Mouse (Mus musculus): ENCODE measurements around the gene Vdac1. TPM values are rescaled to one million over a fixed set of nuclear protein-coding genes. Genes with fewer than 3 reads are reported as not detected.
A peak's percentile ranks its signal among the peaks of the same experiment; 100 is the strongest.

Gene Vdac1
- polyA plus RNA-seq, 1 experiment from 2014 or later: 427 TPM

DNA sequence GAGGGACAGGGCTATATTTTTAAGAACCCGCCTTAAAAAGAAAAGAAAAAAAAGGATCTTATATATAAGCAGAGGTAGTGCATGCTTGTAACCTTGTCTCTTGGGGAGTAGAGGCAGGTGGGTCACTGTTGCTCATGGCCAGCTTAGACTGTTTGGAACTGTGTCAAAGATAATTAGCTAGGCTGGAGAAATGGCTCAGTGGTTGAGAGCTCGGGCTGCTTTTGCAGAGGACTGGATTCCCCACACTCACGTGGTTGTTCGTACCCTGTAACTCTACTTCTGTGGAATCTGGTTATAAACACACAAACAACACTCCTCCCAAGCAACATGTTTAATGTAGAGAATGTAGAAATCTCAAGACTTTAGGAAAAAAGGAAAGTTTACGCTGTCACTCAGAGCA lies 43.5 kb downstream of the Vdac1 start:
- Histone ChIP-seq H3K4me3 (ENCODE audit: low read length) (no peak overlapping the region), H3K4me2 (replicated peaks; ENCODE audit: low read depth, low read length) (no peak overlapping the region), H3K4me1 (ENCODE audit: insufficient read depth, low read length) (peaks cover 25% of the 10 kb centered on the region), H3K27me3 (ENCODE audit: insufficient read depth, low read length) (no peaks in the 10 kb centered on the region), H3K9ac (replicated peaks; ENCODE audit: low read length) (no peak overlapping the region), H3K36me3 (ENCODE audit: insufficient read depth, low read length) (peaks cover 49% of the 10 kb centered on the region), H3K27ac (ENCODE audit: low read length) (no peak overlapping the region), H3K9me3 (ENCODE audit: low read length) (no peaks in the 10 kb centered on the region)
- 84% methylated on average over 5 of the region's 5 CpGs for WGBS
- no peak for ATAC-seq (ENCODE audit: low FRiP score, low TSS enrichment)

DNA sequence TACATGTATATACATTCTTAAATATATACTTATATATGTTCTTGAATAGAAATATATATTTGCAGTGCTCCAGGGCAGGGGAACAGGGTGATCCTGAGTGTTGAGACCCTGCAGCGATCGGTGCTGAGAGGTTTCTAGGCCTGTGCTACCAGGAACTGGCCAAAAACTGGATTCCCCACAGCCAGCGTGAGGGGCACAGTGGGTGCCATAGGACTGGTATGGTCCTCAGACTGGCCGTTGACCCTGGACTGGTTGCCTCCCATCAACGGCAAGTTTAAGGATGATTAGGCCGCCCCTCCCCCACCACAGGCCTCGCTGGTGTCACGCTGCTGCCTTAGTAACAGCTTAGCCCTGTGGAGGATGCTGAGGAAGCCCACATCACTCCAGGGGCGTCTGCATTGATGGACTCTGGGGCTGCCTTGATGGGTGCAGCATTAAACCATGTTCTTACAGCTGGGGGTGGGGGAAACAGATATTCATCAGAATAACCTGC lies 44.6 kb downstream of the Vdac1 start:
- Histone ChIP-seq H3K4me2 (replicated peaks; ENCODE audit: low read depth, low read length) (no peak overlapping the region), H3K4me1 (ENCODE audit: insufficient read depth, low read length) (peaks cover 20% of the 10 kb centered on the region), H3K27ac (ENCODE audit: low read length) (no peak overlapping the region), H3K4me3 (ENCODE audit: low read length) (no peak overlapping the region), H3K9ac (replicated peaks; ENCODE audit: low read length) (no peak overlapping the region), H3K36me3 (ENCODE audit: insufficient read depth, low read length) (peaks cover 52% of the 10 kb centered on the region), H3K27me3 (ENCODE audit: insufficient read depth, low read length) (no peaks in the 10 kb centered on the region), H3K9me3 (ENCODE audit: low read length) (no peaks in the 10 kb centered on the region)
- WGBS: 71% methylated on average over 9 of the region's 9 CpGs
- ATAC-seq (ENCODE audit: low FRiP score, low TSS enrichment): no peak

DNA sequence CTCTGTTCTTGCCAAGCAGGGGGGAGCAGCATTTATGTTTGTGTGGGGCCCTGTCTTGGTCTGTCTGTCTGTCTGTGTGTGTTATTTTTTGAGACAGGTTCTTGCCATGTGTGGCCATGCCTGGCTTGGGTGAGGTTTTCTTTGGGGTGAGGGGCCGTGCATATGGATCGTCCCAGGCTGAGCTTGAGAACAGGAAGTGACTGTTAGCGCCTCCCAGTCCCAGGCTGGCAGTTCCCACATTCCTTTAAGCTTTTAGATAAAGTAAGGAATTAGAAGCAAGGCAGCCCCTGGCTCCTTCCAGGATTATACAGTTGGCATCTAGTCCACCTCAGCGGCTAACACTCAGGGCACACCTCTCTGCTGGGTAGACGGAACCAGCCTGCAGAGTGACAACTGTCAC lies 48.7 kb downstream of the Vdac1 start:
- no peak overlapping the region for H3K9ac ChIP-seq (replicated peaks; ENCODE audit: low read length)
- 72% methylated on average over 5 of the region's 5 CpGs for WGBS
- H3K9me3 ChIP-seq (ENCODE audit: low read length): 0 out of 2 replicates have a peak, but pooled peaks cover 5% of the 10 kb centered on the region
- H3K27me3 ChIP-seq (ENCODE audit: insufficient read depth, low read length): no peaks in the 10 kb centered on the region
- H3K36me3 ChIP-seq (ENCODE audit: insufficient read depth, low read length): peaks cover 44% of the 10 kb centered on the region
- no peak overlapping the region for H3K27ac ChIP-seq (ENCODE audit: low read length)
- no peak overlapping the region for H3K4me3 ChIP-seq (ENCODE audit: low read length)
- no peaks in the 10 kb centered on the region for H3K4me1 ChIP-seq (ENCODE audit: insufficient read depth, low read length)
- H3K4me2 ChIP-seq (replicated peaks; ENCODE audit: low read depth, low read length): no peak overlapping the region
- no peak for ATAC-seq (ENCODE audit: low FRiP score, low TSS enrichment)

DNA sequence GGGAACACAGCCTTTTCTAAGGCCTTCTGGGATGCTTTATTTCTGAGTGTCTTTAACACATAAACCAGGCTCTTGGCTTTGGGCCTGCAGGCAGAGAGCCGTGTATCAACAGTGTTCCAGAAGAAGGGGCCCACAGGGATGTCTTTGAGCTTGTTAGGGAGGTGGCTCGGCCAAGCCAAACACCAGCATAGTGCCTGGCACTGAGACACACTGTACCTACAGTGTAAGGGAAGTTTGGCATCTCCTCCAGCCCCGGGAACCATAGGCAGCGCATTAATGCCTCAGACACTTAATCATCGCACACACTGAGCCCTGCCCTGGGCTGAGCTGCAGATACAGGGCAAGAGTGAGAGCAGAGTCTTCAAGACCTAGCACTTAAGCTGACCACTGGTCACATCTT lies 57.7 kb downstream of the Vdac1 start:
- Histone ChIP-seq H3K9ac (replicated peaks; ENCODE audit: low read length) (no peak overlapping the region), H3K36me3 (ENCODE audit: insufficient read depth, low read length) (no peaks in the 10 kb centered on the region), H3K9me3 (ENCODE audit: low read length) (no peaks in the 10 kb centered on the region), H3K27me3 (ENCODE audit: insufficient read depth, low read length) (no peaks in the 10 kb centered on the region), H3K4me3 (ENCODE audit: low read length) (no peak overlapping the region), H3K27ac (ENCODE audit: low read length) (no peak overlapping the region), H3K4me2 (replicated peaks; ENCODE audit: low read depth, low read length) (no peak overlapping the region), H3K4me1 (ENCODE audit: insufficient read depth, low read length) (peaks cover 22% of the 10 kb centered on the region)
- 79% methylated on average over 5 of the region's 5 CpGs for WGBS
- ATAC-seq (ENCODE audit: low FRiP score, low TSS enrichment): no peak

DNA sequence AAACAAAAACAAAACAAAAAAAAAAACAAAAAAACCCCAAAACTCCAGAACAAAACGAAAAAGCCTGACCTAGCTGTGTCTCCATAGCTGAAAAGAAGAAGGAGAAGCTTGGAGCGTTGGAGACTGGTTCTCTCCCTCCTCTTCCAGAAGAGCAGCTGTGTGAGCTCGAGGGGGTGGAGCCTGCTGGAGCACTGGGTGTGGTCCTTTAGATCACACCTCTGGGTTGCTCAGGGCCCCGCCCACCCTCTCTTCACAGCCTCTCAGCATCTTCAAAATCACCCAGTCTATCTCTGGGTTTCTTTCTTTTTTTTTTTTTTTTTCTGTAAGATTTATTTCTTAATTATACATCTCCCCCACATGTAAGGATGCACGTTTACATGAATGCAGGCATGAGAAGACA lies 58.6 kb downstream of the Vdac1 start:
- Histone ChIP-seq H3K36me3 (ENCODE audit: insufficient read depth, low read length) (no peaks in the 10 kb centered on the region), H3K27me3 (ENCODE audit: insufficient read depth, low read length) (no peaks in the 10 kb centered on the region), H3K4me1 (ENCODE audit: insufficient read depth, low read length) (peaks cover 24% of the 10 kb centered on the region), H3K4me3 (ENCODE audit: low read length) (no peak overlapping the region), H3K27ac (ENCODE audit: low read length) (no peak overlapping the region), H3K9ac (replicated peaks; ENCODE audit: low read length) (no peak overlapping the region), H3K4me2 (replicated peaks; ENCODE audit: low read depth, low read length) (no peak overlapping the region), H3K9me3 (ENCODE audit: low read length) (no peaks in the 10 kb centered on the region)
- no peak for ATAC-seq (ENCODE audit: low FRiP score, low TSS enrichment)
- WGBS: 43% methylated on average over 5 of the region's 5 CpGs

DNA sequence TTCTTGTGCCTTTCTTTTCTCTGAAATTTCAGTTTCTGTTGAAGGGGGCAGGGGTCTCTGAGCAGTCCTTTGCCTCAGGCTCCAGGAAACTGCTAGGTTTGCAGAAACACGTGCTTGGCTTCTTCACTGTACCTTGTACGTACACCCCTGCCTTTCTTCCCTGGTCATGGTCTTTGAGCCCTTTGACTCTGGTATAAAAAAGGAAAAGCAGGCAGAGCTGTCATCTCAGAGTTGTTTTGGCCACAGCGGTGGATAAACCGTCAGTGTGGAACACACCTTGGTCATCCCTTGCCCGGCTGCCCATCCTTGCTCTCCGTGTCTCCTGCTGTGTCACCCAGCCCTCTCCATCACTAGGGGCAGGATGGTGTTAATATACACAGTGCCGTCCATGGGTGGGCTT lies 59.2 kb downstream of the Vdac1 start:
- peaks cover 24% of the 10 kb centered on the region for H3K4me1 ChIP-seq (ENCODE audit: insufficient read depth, low read length)
- H3K4me2 ChIP-seq (replicated peaks; ENCODE audit: low read depth, low read length): no peak overlapping the region
- H3K9ac ChIP-seq (replicated peaks; ENCODE audit: low read length): no peak overlapping the region
- H3K27ac ChIP-seq (ENCODE audit: low read length): no peak overlapping the region; the same call in 1 of the 2 replicates
- WGBS: 58% methylated on average over 7 of the region's 7 CpGs
- H3K4me3 ChIP-seq (ENCODE audit: low read length): no peak overlapping the region
- ATAC-seq (ENCODE audit: low FRiP score, low TSS enrichment): no peak
- no peaks in the 10 kb centered on the region for H3K27me3 ChIP-seq (ENCODE audit: insufficient read depth, low read length)
- no peaks in the 10 kb centered on the region for H3K9me3 ChIP-seq (ENCODE audit: low read length)
- H3K36me3 ChIP-seq (ENCODE audit: insufficient read depth, low read length): no peaks in the 10 kb centered on the region

DNA sequence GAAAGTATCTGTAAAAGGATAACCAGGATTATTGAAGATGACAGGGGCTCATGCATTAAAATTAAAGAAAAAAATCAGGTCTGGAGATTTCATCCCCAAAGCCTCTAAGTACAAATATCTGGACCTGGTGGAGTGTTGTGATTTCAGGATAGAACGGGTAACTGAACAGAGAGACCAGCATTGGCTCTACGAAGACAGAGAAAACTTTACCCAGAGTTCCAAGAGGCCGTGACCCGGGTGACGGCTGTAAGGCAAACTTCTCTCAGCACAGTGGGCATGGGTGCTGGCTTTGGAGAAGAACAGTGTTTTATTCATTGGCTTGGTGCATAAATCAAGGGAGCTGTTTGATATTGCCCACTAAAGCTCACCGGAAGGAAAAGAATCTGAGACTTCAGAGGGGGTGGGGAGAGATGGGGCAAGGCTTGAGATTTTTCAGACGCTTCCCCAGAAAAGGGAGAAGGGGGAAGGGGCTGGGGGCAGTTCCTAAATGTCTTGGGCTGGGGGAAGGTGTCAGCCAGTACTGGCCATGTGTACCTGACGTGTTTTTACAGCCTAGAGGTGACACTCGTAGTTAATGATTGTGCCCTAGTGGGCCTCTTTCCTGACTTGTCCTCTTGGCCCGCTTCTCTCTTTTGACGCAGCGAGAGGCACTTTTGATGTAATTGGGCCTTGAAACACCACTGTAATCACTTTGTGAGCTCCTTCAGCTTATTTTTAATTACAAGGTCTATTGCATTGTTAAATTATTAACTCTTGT lies 59.8 kb downstream of the Vdac1 start:
- H3K4me2 ChIP-seq (replicated peaks; ENCODE audit: low read depth, low read length): 0 out of 2 replicates have a peak overlapping the region, but pooled peaks have one; percentile 16
- H3K4me3 ChIP-seq (ENCODE audit: low read length): no peak overlapping the region
- H3K9ac ChIP-seq (replicated peaks; ENCODE audit: low read length): no peak overlapping the region; the same call in 1 of the 2 replicates
- peaks cover 24% of the 10 kb centered on the region for H3K4me1 ChIP-seq (ENCODE audit: insufficient read depth, low read length)
- H3K36me3 ChIP-seq (ENCODE audit: insufficient read depth, low read length): no peaks in the 10 kb centered on the region
- WGBS: 28% methylated on average over 12 of the region's 12 CpGs
- no peaks in the 10 kb centered on the region for H3K27me3 ChIP-seq (ENCODE audit: insufficient read depth, low read length)
- ATAC-seq (ENCODE audit: low FRiP score, low TSS enrichment): peak; percentile 66
- peak overlapping the region; percentile 61; the same call in 1 of the 2 replicates for H3K27ac ChIP-seq (ENCODE audit: low read length)
- H3K9me3 ChIP-seq (ENCODE audit: low read length): no peaks in the 10 kb centered on the region

DNA sequence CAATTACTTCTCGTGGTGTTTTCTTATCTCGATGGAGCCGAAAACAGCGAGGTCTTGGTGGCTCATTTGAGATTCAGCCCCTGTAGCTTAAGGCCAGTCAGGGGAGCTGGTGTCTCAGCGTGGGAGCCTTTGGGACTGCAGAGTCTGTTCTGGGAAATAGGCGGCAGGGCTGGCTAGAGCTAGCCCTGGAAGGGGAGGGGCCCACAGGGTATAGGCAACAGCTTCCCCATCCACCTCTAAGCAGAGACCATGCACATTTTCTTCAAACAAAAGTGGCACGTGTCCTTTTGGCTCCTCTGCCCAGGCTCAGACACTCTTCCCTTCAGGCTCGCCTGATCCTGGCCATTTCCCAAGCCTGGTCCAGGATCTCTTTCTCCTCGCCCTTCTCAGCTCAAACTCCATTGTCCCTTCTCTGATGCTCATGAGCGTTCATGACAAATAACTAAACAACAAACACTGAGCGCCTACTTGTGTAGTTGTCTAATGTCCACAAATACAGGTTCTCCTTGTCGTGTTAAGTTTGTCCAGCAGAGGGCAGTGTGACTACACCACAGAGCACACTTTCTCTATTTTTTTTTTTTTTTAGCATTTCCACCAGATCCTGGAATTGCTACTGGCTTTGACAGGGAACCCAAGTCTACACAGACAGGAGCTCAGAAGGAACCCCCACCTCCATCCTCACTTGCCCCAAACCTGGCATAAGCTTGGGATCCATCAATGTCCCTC lies 60.6 kb downstream of the Vdac1 start:
- ATAC-seq (ENCODE audit: low FRiP score, low TSS enrichment): peak; percentile 87
- H3K4me1 ChIP-seq (ENCODE audit: insufficient read depth, low read length): peaks cover 26% of the 10 kb centered on the region
- no peaks in the 10 kb centered on the region for H3K9me3 ChIP-seq (ENCODE audit: low read length)
- no peaks in the 10 kb centered on the region for H3K36me3 ChIP-seq (ENCODE audit: insufficient read depth, low read length)
- H3K27ac ChIP-seq (ENCODE audit: low read length): no peak overlapping the region
- no peaks in the 10 kb centered on the region for H3K27me3 ChIP-seq (ENCODE audit: insufficient read depth, low read length)
- H3K4me3 ChIP-seq (ENCODE audit: low read length): no peak overlapping the region
- H3K4me2 ChIP-seq (replicated peaks; ENCODE audit: low read depth, low read length): no peak overlapping the region
- no peak overlapping the region; the same call in 1 of the 2 replicates for H3K9ac ChIP-seq (replicated peaks; ENCODE audit: low read length)
- WGBS: 11% methylated on average over 12 of the region's 12 CpGs

DNA sequence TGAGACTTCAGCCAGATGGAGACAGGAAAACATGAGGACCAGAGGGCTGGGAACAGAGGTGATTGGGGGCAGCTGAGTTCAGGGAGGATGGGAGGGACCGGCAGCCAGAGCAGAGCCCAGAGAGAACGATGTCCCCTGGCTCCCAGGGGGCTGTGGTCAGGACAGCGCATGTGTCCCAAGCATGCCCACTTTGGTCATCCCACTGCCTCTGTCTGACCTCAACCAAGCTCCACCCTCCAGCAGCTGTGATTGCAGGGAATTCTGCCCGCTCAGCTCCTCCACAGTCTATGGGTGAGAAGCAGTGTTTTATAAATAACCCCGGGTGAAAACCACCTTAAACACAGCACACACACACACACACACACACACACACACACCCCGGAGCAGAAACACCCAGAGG lies 68.8 kb downstream of the Vdac1 start:
- H3K4me1 ChIP-seq (ENCODE audit: insufficient read depth, low read length): 0 out of 2 replicates have a peak, but pooled peaks cover 6% of the 10 kb centered on the region
- no peaks in the 10 kb centered on the region for H3K27me3 ChIP-seq (ENCODE audit: insufficient read depth, low read length)
- H3K27ac ChIP-seq (ENCODE audit: low read length): no peak overlapping the region
- H3K4me3 ChIP-seq (ENCODE audit: low read length): no peak overlapping the region
- 0 out of 2 replicates have a peak, but pooled peaks cover 5% of the 10 kb centered on the region for H3K9me3 ChIP-seq (ENCODE audit: low read length)
- WGBS: 67% methylated on average over 6 of the region's 6 CpGs
- no peaks in the 10 kb centered on the region for H3K36me3 ChIP-seq (ENCODE audit: insufficient read depth, low read length)
- no peak for ATAC-seq (ENCODE audit: low FRiP score, low TSS enrichment)
- H3K4me2 ChIP-seq (replicated peaks; ENCODE audit: low read depth, low read length): no peak overlapping the region
- H3K9ac ChIP-seq (replicated peaks; ENCODE audit: low read length): no peak overlapping the region

DNA sequence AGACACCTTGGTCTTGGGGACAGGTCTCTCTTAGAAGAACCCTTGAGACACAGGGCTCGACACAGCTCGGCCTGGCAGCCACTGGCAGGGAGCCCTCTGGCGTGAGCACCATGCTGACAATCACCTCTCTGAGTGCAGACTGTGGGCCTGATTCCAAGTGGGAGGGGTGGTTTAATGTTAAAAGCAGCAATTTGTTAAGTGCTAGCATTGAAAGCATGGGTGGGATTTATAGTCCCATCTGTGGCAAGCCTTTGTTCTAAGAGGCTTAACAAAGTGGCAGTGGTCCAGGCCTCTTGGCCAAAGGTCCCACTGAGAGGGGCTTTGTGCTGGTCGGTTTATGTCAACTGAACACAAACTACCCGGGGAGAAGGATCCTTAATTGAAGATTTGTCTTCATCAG lies 70.9 kb downstream of the Vdac1 start:
- Histone ChIP-seq H3K27me3 (ENCODE audit: insufficient read depth, low read length) (no peaks in the 10 kb centered on the region; the same call in 1 of the 2 replicates), H3K9me3 (ENCODE audit: low read length) (0 out of 2 replicates have a peak, but pooled peaks cover 5% of the 10 kb centered on the region), H3K4me3 (ENCODE audit: low read length) (no peak overlapping the region), H3K27ac (ENCODE audit: low read length) (no peak overlapping the region), H3K4me1 (ENCODE audit: insufficient read depth, low read length) (0 out of 2 replicates have a peak, but pooled peaks cover under 1% of the 10 kb centered on the region), H3K36me3 (ENCODE audit: insufficient read depth, low read length) (no peaks in the 10 kb centered on the region), H3K4me2 (replicated peaks; ENCODE audit: low read depth, low read length) (no peak overlapping the region), H3K9ac (replicated peaks; ENCODE audit: low read length) (no peak overlapping the region)
- ATAC-seq (ENCODE audit: low FRiP score, low TSS enrichment): no peak
- 51% methylated on average over 5 of the region's 5 CpGs for WGBS

All from kidney, embryonic 16.5 days (tissue).